Mouse (Mus musculus) heart, adult 2 months (tissue): ENCODE data around the gene Tkt. TPM values are rescaled to one million over a fixed set of nuclear protein-coding genes. Genes with fewer than 3 reads are reported as not detected.

Source experiments
- DNase-seq, 2 experiments: peaks; one replicate each; pipeline ENCODE4 v3.0.0; 2021
- H3K27ac ChIP-seq: fragments of 200-600 bp; 2 replicates; pipeline ENCODE4 v1.8.1; 2022
- H3K27me3 ChIP-seq: fragments of 200-500 bp; 2 replicates; pipeline ENCODE4 v1.6.1; 2012; ENCODE audit warnings: mild to moderate bottlenecking, low read length, inconsistent platforms, mixed read lengths; ENCODE audit not compliant: control insufficient read depth, insufficient read depth
- H3K36me3 ChIP-seq: fragments of 200-500 bp; 2 replicates; pipeline ENCODE4 v1.6.1; 2012; ENCODE audit warnings: low read length, inconsistent platforms; ENCODE audit not compliant: control insufficient read depth, insufficient read depth
- H3K4me1 ChIP-seq: fragments of 200-500 bp; 2 replicates; pipeline ENCODE4 v1.6.1; 2011; ENCODE audit warnings: low read length; ENCODE audit not compliant: control insufficient read depth, insufficient read depth
- H3K4me3 ChIP-seq: fragments of 200-600 bp; 2 replicates; pipeline ENCODE4 v1.8.1; 2022
- H3K79me2 ChIP-seq: fragments of 200-500 bp; replicated peaks from 2 replicates; pipeline ENCODE4 v1.6.1; 2012; ENCODE audit warnings: mild to moderate bottlenecking, inconsistent platforms, low read length, moderate library complexity, mixed read lengths; ENCODE audit not compliant: control insufficient read depth, insufficient read depth
- H3K9ac ChIP-seq: fragments of 200-500 bp; 2 replicates; pipeline ENCODE4 v1.6.1; 2012; ENCODE audit warnings: low read depth, mild to moderate bottlenecking, control low read depth, inconsistent platforms, low read length, mixed read lengths
- CTCF ChIP-seq: fragments of 200-600 bp; IDR thresholded peaks from 2 replicates; pipeline ENCODE4 v1.8.1; 2022; ENCODE audit warnings: antibody characterized with exemption, mild to moderate bottlenecking, moderate library complexity
- EP300 ChIP-seq: fragments of 200-500 bp; IDR thresholded peaks from 2 replicates; pipeline ENCODE4 v1.6.1; 2011; ENCODE audit warnings: low read depth, low read length, control low read depth; ENCODE audit not compliant: insufficient read depth
- POLR2A ChIP-seq: fragments of 200-500 bp; IDR thresholded peaks from 2 replicates; pipeline ENCODE4 v1.6.1; 2011; ENCODE audit warnings: mild to moderate bottlenecking, low read depth, low read length, control low read depth; ENCODE audit not compliant: insufficient read depth
- WGBS: fragments of 180-500 bp; shearing (Covaris S2); methylation state at CpG from one replicate; pipeline ENCODE4 v1.1.7; 2018; 5-methylcytosine and 5-hydroxymethylcytosine counted together
- intact Hi-C: fragments of 180-260 bp; cut with DNase I; formaldehyde crosslinking; loops from one replicate; pipeline ENCODE4 v1.15.1; 2025
- polyA plus RNA-seq: library from polyadenylated mRNA; depleted of rRNA; stranded (reverse); fragments of >200 nt; gene quantifications from 2 replicates; pipeline ENCODE4 v1.2.3, GENCODE M21; 2012
- total RNA-seq, 2 experiments: library from RNA; stranded (reverse); gene quantifications; 2 replicates each; pipeline ENCODE4 v1.2.3; 2021

Tkt gene
- total and polyA plus RNA-seq, 3 experiments, result 30.7 to 119 (median 32.8) TPM

DNA sequence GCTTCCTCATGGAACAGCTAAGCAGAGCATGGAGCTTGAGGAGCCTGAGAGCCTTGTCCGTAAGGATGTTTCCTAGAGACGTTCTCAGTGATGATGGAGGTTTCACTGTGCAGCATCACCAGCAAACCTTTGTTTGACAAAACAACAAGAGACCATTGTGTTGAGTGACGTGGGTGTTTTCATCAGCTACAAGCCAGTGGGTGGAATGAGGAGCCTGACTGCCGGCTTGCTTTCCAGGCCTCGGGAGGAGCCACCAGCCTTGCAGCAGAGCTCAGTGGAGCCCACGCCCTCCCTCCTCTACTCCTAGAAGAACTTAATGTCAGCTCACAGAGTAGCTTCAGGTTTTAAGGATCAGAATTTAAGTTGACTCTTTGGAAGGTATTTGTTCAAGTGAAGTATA is 24.8 kb upstream of the Tkt start:
- Histone ChIP-seq H3K27me3 (no peaks in the 10 kb centered on the region), H3K27ac (no peak overlapping the region), H3K4me1 (no peaks in the 10 kb centered on the region), H3K36me3 (no peaks in the 10 kb centered on the region), H3K9ac (no peak overlapping the region), H3K4me3 (no peak overlapping the region), H3K79me2 (no peaks in the 10 kb centered on the region)
- TF ChIP-seq EP300 (no peak), POLR2A (no peak), CTCF (no peak)
- intact Hi-C loops, result loop anchor here (10.0 kb wide), 1 partner anchor 51 kb away; no protein-coding TSS in a partner anchor
- WGBS, result 72% methylated on average over 6 of the region's 6 CpGs
- DNase-seq, result no peak

DNA sequence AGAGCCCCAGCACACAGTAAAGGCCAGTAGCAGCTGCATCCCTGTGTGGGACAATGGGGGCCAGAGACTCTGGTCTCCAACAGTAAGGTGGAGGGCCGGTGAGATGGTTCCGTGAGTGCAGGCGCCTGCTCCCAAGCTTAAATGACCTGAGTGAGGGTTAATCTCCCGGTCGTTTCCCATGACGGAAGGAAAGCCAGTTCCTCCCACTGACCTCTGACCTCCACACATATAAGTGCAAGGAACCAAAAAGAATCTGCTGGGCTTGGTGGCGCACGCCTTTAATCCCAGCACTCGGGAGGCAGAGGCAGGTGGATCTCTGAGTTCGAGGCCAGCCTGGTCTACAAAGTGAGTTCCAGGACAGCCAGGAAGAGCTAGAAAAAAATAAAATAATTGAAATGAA is 19.8 kb upstream of the Tkt start:
- intact Hi-C loops, result loop anchor here (10.0 kb wide), 1 partner anchor 46 kb away; no protein-coding TSS in a partner anchor
- H3K79me2 ChIP-seq, result no peaks in the 10 kb centered on the region
- TF ChIP-seq EP300, result no peak
- TF ChIP-seq CTCF, result no peak
- TF ChIP-seq POLR2A, result no peak
- no peaks in the 10 kb centered on the region for H3K27me3 ChIP-seq
- no peak overlapping the region for H3K9ac ChIP-seq
- H3K4me3 ChIP-seq, result no peak overlapping the region
- no peak for DNase-seq
- WGBS, result 78% methylated on average over 10 of the region's 10 CpGs
- no peak overlapping the region for H3K27ac ChIP-seq
- no peaks in the 10 kb centered on the region for H3K4me1 ChIP-seq
- no peaks in the 10 kb centered on the region for H3K36me3 ChIP-seq

GRCm38 (mm10) chr14:30528961-30529360 is 19.2 kb upstream of the Tkt start:
- TF ChIP-seq POLR2A (no peak), CTCF (no peak), EP300 (no peak)
- DNase-seq, result no peak
- Histone ChIP-seq H3K36me3 (no peaks in the 10 kb centered on the region), H3K27ac (no peak overlapping the region), H3K79me2 (no peaks in the 10 kb centered on the region), H3K4me1 (no peaks in the 10 kb centered on the region), H3K27me3 (no peaks in the 10 kb centered on the region), H3K4me3 (no peak overlapping the region), H3K9ac (no peak overlapping the region)
- intact Hi-C loops, result loop anchor here (10.0 kb wide), 1 partner anchor 46 kb away; no protein-coding TSS in a partner anchor
- 73% methylated on average over 5 of the region's 5 CpGs for WGBS

GRCm38 (mm10) chr14:30529454-30529853 is 18.7 kb upstream of the Tkt start:
- Histone ChIP-seq H3K4me1 (no peaks in the 10 kb centered on the region), H3K79me2 (no peaks in the 10 kb centered on the region), H3K9ac (no peak overlapping the region), H3K36me3 (no peaks in the 10 kb centered on the region), H3K4me3 (no peak overlapping the region), H3K27ac (no peak overlapping the region), H3K27me3 (no peaks in the 10 kb centered on the region)
- TF ChIP-seq CTCF (no peak), EP300 (no peak), POLR2A (no peak)
- DNase-seq, result no peak
- 94% methylated on average over 12 of the region's 12 CpGs for WGBS
- intact Hi-C loops, result loop anchor here (10.0 kb wide), 1 partner anchor 45 kb away; no protein-coding TSS in a partner anchor

- intact Hi-C loops, result no loop called here
- Histone ChIP-seq H3K4me1 (no peaks in the 10 kb centered on the region), H3K27me3 (no peaks in the 10 kb centered on the region), H3K27ac (no peak overlapping the region), H3K4me3 (no peak overlapping the region), H3K79me2 (no peaks in the 10 kb centered on the region), H3K36me3 (no peaks in the 10 kb centered on the region), H3K9ac (no peak overlapping the region)
- TF ChIP-seq EP300 (no peak), CTCF (no peak), POLR2A (no peak)
- DNase-seq, result no peak
- WGBS, result 34% methylated on average over 8 of the region's 8 CpGs
These were observed 17.4 kb upstream of the Tkt start for GRCm38 (mm10) chr14:30530726-30531269.

- 74% methylated on average over 5 of the region's 5 CpGs for WGBS
- TF ChIP-seq POLR2A (no peak), EP300 (no peak), CTCF (no peak)
- DNase-seq, result no peak
- no peaks in the 10 kb centered on the region for H3K79me2 ChIP-seq
- H3K9ac ChIP-seq, result no peak overlapping the region
- no peak overlapping the region for H3K27ac ChIP-seq
- intact Hi-C loops, result no loop called here
- H3K36me3 ChIP-seq, result no peaks in the 10 kb centered on the region
- no peaks in the 10 kb centered on the region for H3K27me3 ChIP-seq
- no peak overlapping the region for H3K4me3 ChIP-seq
- H3K4me1 ChIP-seq, result no peaks in the 10 kb centered on the region
These were observed 16.7 kb upstream of the Tkt start for GRCm38 (mm10) chr14:30531431-30531830.
